Mouse (Mus musculus): ENCODE data around the gene Ezh2. TPM values are rescaled to one million over a fixed set of nuclear protein-coding genes. Genes with fewer than 3 reads are reported as not detected.

Gene Ezh2
- polyA plus RNA-seq, 1 experiment: 24.3 TPM

GRCm38 (mm10) chr6:47527655-47528054 lies 67.5 kb downstream of the Ezh2 start:
- 70% methylated on average over 1 of the region's 1 CpGs for WGBS
- Histone ChIP-seq H3K27me3 (ENCODE audit: control insufficient read depth, insufficient read depth, low read length) (no peaks in the 10 kb centered on the region), H3K4me1 (ENCODE audit: control insufficient read depth, insufficient read depth, low read length) (no peaks in the 10 kb centered on the region), H3K27ac (ENCODE audit: insufficient read depth, low read length) (no peak overlapping the region), H3K4me3 (replicated peaks; ENCODE audit: insufficient read depth, low read depth, low read length) (no peak overlapping the region)
- no peak for DNase-seq
- TF ChIP-seq POLR2A (IDR thresholded peaks at IDR 0.05; ENCODE audit: borderline replicate concordance, insufficient read depth, low read length) (no peak), CTCF (IDR thresholded peaks at IDR 0.05; ENCODE audit: borderline replicate concordance, insufficient read depth, low read depth, low read length) (no peak)

- H3K27ac ChIP-seq (ENCODE audit: insufficient read depth, low read length): no peak overlapping the region
- no peak for TF ChIP-seq POLR2A (IDR thresholded peaks at IDR 0.05; ENCODE audit: borderline replicate concordance, insufficient read depth, low read length)
- TF ChIP-seq CTCF (IDR thresholded peaks at IDR 0.05; ENCODE audit: borderline replicate concordance, insufficient read depth, low read depth, low read length): no peak
- no peaks in the 10 kb centered on the region for H3K4me1 ChIP-seq (ENCODE audit: control insufficient read depth, insufficient read depth, low read length)
- H3K27me3 ChIP-seq (ENCODE audit: control insufficient read depth, insufficient read depth, low read length): no peaks in the 10 kb centered on the region
- DNase-seq: no peak
- WGBS: 76% methylated on average over 2 of the region's 2 CpGs
- no peak overlapping the region for H3K4me3 ChIP-seq (replicated peaks; ENCODE audit: insufficient read depth, low read depth, low read length)
These were observed 68.0 kb downstream of the Ezh2 start for GRCm38 (mm10) chr6:47527129-47527528.

GRCm38 (mm10) chr6:47526446-47526845 lies 68.7 kb downstream of the Ezh2 start:
- no peak for DNase-seq
- 82% methylated on average over 4 of the region's 4 CpGs for WGBS
- Histone ChIP-seq H3K27me3 (ENCODE audit: control insufficient read depth, insufficient read depth, low read length) (no peaks in the 10 kb centered on the region), H3K4me3 (replicated peaks; ENCODE audit: insufficient read depth, low read depth, low read length) (no peak overlapping the region), H3K27ac (ENCODE audit: insufficient read depth, low read length) (no peak overlapping the region), H3K4me1 (ENCODE audit: control insufficient read depth, insufficient read depth, low read length) (no peaks in the 10 kb centered on the region)
- TF ChIP-seq POLR2A (IDR thresholded peaks at IDR 0.05; ENCODE audit: borderline replicate concordance, insufficient read depth, low read length): no peak
- no peak for TF ChIP-seq CTCF (IDR thresholded peaks at IDR 0.05; ENCODE audit: borderline replicate concordance, insufficient read depth, low read depth, low read length)

GRCm38 (mm10) chr6:47525041-47525440 lies 70.1 kb downstream of the Ezh2 start:
- WGBS: 74% methylated on average over 2 of the region's 2 CpGs

GRCm38 (mm10) chr6:47522431-47522830 lies 72.7 kb downstream of the Ezh2 start:
- DNase-seq: peak in 1 of 2 experiments; percentile 10
- no peaks in the 10 kb centered on the region for H3K4me1 ChIP-seq (ENCODE audit: control insufficient read depth, insufficient read depth, low read length)
- no peak overlapping the region for H3K27ac ChIP-seq (ENCODE audit: insufficient read depth, low read length)
- WGBS: 76% methylated on average over 3 of the region's 3 CpGs
- H3K27me3 ChIP-seq (ENCODE audit: control insufficient read depth, insufficient read depth, low read length): no peaks in the 10 kb centered on the region
- no peak for TF ChIP-seq POLR2A (IDR thresholded peaks at IDR 0.05; ENCODE audit: borderline replicate concordance, insufficient read depth, low read length)
- no peak for TF ChIP-seq CTCF (IDR thresholded peaks at IDR 0.05; ENCODE audit: borderline replicate concordance, insufficient read depth, low read depth, low read length)
- H3K4me3 ChIP-seq (replicated peaks; ENCODE audit: insufficient read depth, low read depth, low read length): no peak overlapping the region

More at GRCm38 (mm10) chr6:47525041-47525440, 70.1 kb downstream of the Ezh2 start:
- DNase-seq: no peak
- H3K4me1 ChIP-seq (ENCODE audit: control insufficient read depth, insufficient read depth, low read length): no peaks in the 10 kb centered on the region
- TF ChIP-seq POLR2A (IDR thresholded peaks at IDR 0.05; ENCODE audit: borderline replicate concordance, insufficient read depth, low read length) (no peak), CTCF (IDR thresholded peaks at IDR 0.05; ENCODE audit: borderline replicate concordance, insufficient read depth, low read depth, low read length) (no peak)
- H3K27me3 ChIP-seq (ENCODE audit: control insufficient read depth, insufficient read depth, low read length): no peaks in the 10 kb centered on the region
- no peak overlapping the region for H3K27ac ChIP-seq (ENCODE audit: insufficient read depth, low read length)
- no peak overlapping the region for H3K4me3 ChIP-seq (replicated peaks; ENCODE audit: insufficient read depth, low read depth, low read length)

GRCm38 (mm10) chr6:47520030-47520429 lies 75.1 kb downstream of the Ezh2 start:
- Histone ChIP-seq H3K27me3 (ENCODE audit: control insufficient read depth, insufficient read depth, low read length) (no peaks in the 10 kb centered on the region), H3K4me3 (replicated peaks; ENCODE audit: insufficient read depth, low read depth, low read length) (no peak overlapping the region), H3K4me1 (ENCODE audit: control insufficient read depth, insufficient read depth, low read length) (no peaks in the 10 kb centered on the region), H3K27ac (ENCODE audit: insufficient read depth, low read length) (no peak overlapping the region)
- WGBS: 90% methylated on average over 2 of the region's 2 CpGs
- TF ChIP-seq POLR2A (IDR thresholded peaks at IDR 0.05; ENCODE audit: borderline replicate concordance, insufficient read depth, low read length) (no peak), CTCF (IDR thresholded peaks at IDR 0.05; ENCODE audit: borderline replicate concordance, insufficient read depth, low read depth, low read length) (no peak)
- DNase-seq: no peak

- Histone ChIP-seq H3K4me3 (replicated peaks; ENCODE audit: insufficient read depth, low read depth, low read length) (no peak overlapping the region), H3K27ac (ENCODE audit: insufficient read depth, low read length) (no peak overlapping the region), H3K4me1 (ENCODE audit: control insufficient read depth, insufficient read depth, low read length) (peaks cover 2% of the 10 kb centered on the region; the same call in 1 of the 2 replicates), H3K27me3 (ENCODE audit: control insufficient read depth, insufficient read depth, low read length) (no peaks in the 10 kb centered on the region)
- no peak for TF ChIP-seq CTCF (IDR thresholded peaks at IDR 0.05; ENCODE audit: borderline replicate concordance, insufficient read depth, low read depth, low read length)
- no peak for TF ChIP-seq POLR2A (IDR thresholded peaks at IDR 0.05; ENCODE audit: borderline replicate concordance, insufficient read depth, low read length)
- DNase-seq: no peak
- 88% methylated on average over 4 of the region's 4 CpGs for WGBS
These were observed 100.6 kb downstream of the Ezh2 start for GRCm38 (mm10) chr6:47494562-47494961.

GRCm38 (mm10) chr6:47482027-47482426 lies 113.1 kb downstream of the Ezh2 start:
- WGBS: 98% methylated on average over 1 of the region's 1 CpGs
- Histone ChIP-seq H3K4me1 (ENCODE audit: control insufficient read depth, insufficient read depth, low read length) (no peaks in the 10 kb centered on the region), H3K27me3 (ENCODE audit: control insufficient read depth, insufficient read depth, low read length) (no peaks in the 10 kb centered on the region), H3K27ac (ENCODE audit: insufficient read depth, low read length) (no peak overlapping the region), H3K4me3 (replicated peaks; ENCODE audit: insufficient read depth, low read depth, low read length) (no peak overlapping the region)
- no peak for TF ChIP-seq POLR2A (IDR thresholded peaks at IDR 0.05; ENCODE audit: borderline replicate concordance, insufficient read depth, low read length)
- TF ChIP-seq CTCF (IDR thresholded peaks at IDR 0.05; ENCODE audit: borderline replicate concordance, insufficient read depth, low read depth, low read length): no peak
- DNase-seq: no peak

Other genes starting within 250 kb of the Ezh2 start
- 111 and 112 TPM in 2 replicates for gene Cul1, start 141.9 kb downstream of the Ezh2 start, polyA plus RNA-seq (2012; rRNA removed)
- gene Pdia4, start 218.1 kb upstream of the Ezh2 start, polyA plus RNA-seq (2012; rRNA removed): 30.1 and 31.9 TPM in 2 replicates
- 2.9 and 3.0 TPM in 2 replicates for gene Zfp786, start 235.5 kb upstream of the Ezh2 start, polyA plus RNA-seq (2012; rRNA removed)
- gene Zfp398, start 240.3 kb upstream of the Ezh2 start, polyA plus RNA-seq (2012; rRNA removed): 20.0 and 21.2 TPM in 2 replicates